14 mouse cellular contexts compared by ENCODE assay signal in genomic region chr3:104667451-104667850, GRCm38 (mm10). TPM values are rescaled to one million over a fixed set of nuclear protein-coding genes. Genes with fewer than 3 reads are reported as not detected.
DNase-seq lines count a peak whose midpoint lies in the region; ATAC-seq and TF ChIP-seq lines count a peak whose summit lies in the region.
"Had no signal": no experiment of that assay in that cellular context is flagged by ENCODE, and none has a peak within 500 bp of the region (broad histone marks: within the 10 kb centered on the region; RNA-seq: fewer than 3 reads in every experiment).

No protein-coding gene starts in this region.

- ATAC-seq in forebrain, embryonic 14.5 days: no peak
- ATAC-seq in liver, embryonic 12.5 days: no peak

- H3K79me2 ChIP-seq in myocyte (ENCODE audit: control insufficient read depth, insufficient read depth): no peaks in the 10 kb centered on the region

- H3K36me3 ChIP-seq in forebrain, embryonic 14.5 days (ENCODE audit: control insufficient read depth, insufficient read depth, low read length): no peaks in the 10 kb centered on the region
- H3K36me3 ChIP-seq in forebrain, embryonic 10.5 days (replicated peaks): no peaks in the 10 kb centered on the region
- H3K36me3 ChIP-seq in liver, embryonic 12.5 days: no peaks in the 10 kb centered on the region
- H3K36me3 ChIP-seq in heart, embryonic 10.5 days: no peaks in the 10 kb centered on the region
- no peaks in the 10 kb centered on the region for H3K36me3 ChIP-seq in myocyte (ENCODE audit: control insufficient read depth, insufficient read depth)
- H3K36me3 ChIP-seq: hindbrain, embryonic 15.5 days; kidney, embryonic 15.5 days; neural tube, embryonic 15.5 days had no signal

- no peak overlapping the region for H3K9ac ChIP-seq in forebrain, embryonic 14.5 days (ENCODE audit: low read length)
- no peak overlapping the region for H3K9ac ChIP-seq in liver, embryonic 12.5 days
- H3K9ac ChIP-seq: hindbrain, embryonic 15.5 days; kidney, embryonic 15.5 days; neural tube, embryonic 15.5 days had no signal

- H3K27me3 ChIP-seq in forebrain, embryonic 14.5 days (replicated peaks; ENCODE audit: control insufficient read depth, insufficient read depth, low read length): no peaks in the 10 kb centered on the region
- H3K27me3 ChIP-seq in forebrain, embryonic 10.5 days (ENCODE audit: poor library complexity, severe bottlenecking): no peaks in the 10 kb centered on the region
- no peaks in the 10 kb centered on the region for H3K27me3 ChIP-seq in liver, embryonic 12.5 days (replicated peaks)
- no peaks in the 10 kb centered on the region for H3K27me3 ChIP-seq in heart, embryonic 10.5 days (ENCODE audit: insufficient read depth, poor library complexity, severe bottlenecking)
- no peaks in the 10 kb centered on the region for H3K27me3 ChIP-seq in myocyte (ENCODE audit: control insufficient read depth, insufficient read depth, insufficient read length)
- H3K27me3 ChIP-seq: hindbrain, embryonic 15.5 days; kidney, embryonic 15.5 days; neural tube, embryonic 15.5 days had no signal

- no peak overlapping the region for H3K4me2 ChIP-seq in forebrain, embryonic 14.5 days (ENCODE audit: low read length)
- H3K4me2 ChIP-seq in liver, embryonic 12.5 days: no peak overlapping the region
- peak overlapping the region; percentile 61 for H3K4me2 ChIP-seq in myocyte (ENCODE audit: low read depth)
- H3K4me2 ChIP-seq: hindbrain, embryonic 15.5 days; kidney, embryonic 15.5 days; neural tube, embryonic 15.5 days had no signal

- 72% methylated on average over 10 of the region's 10 CpGs for WGBS in forebrain, embryonic 14.5 days
- WGBS in forebrain, embryonic 10.5 days: 67% methylated on average over 10 of the region's 10 CpGs
- WGBS in liver, embryonic 12.5 days (ENCODE audit: insufficient replicate concordance): 57% methylated on average over 10 of the region's 10 CpGs
- WGBS in heart, embryonic 10.5 days: 26% methylated on average over 10 of the region's 10 CpGs

- DNase-seq in forebrain, embryonic 14.5 days (ENCODE audit: low spot score): no peak
- DNase-seq in forebrain, embryonic 10.5 days (ENCODE audit: extremely low spot score, low spot score): no peak
- peak; percentile 32 for DNase-seq in liver
- DNase-seq in heart, embryonic 10.5 days (ENCODE audit: low spot score): peak; percentile 82
- DNase-seq in testis, postnatal 14 days (ENCODE audit: low spot score): no peak
- DNase-seq in kidney, adult 8-10 months: no peak
- DNase-seq: embryo, embryonic 11 days; midbrain, embryonic 14.5 days; thymus, adult 2 months had no signal

- TF ChIP-seq POLR2A in myocyte (IDR thresholded peaks at IDR 0.05; ENCODE audit: insufficient read length, low read depth): no peak

- peaks cover 4% of the 10 kb centered on the region; the same call in 1 of the 2 replicates for H3K4me1 ChIP-seq in forebrain, embryonic 14.5 days (ENCODE audit: control insufficient read depth, insufficient read depth, low read length)
- peaks cover 30% of the 10 kb centered on the region for H3K4me1 ChIP-seq in forebrain, embryonic 10.5 days
- peaks cover 53% of the 10 kb centered on the region for H3K4me1 ChIP-seq in liver, embryonic 12.5 days
- H3K4me1 ChIP-seq in heart, embryonic 10.5 days: peaks cover 43% of the 10 kb centered on the region
- H3K4me1 ChIP-seq: hindbrain, embryonic 15.5 days had no signal

- no peaks in the 10 kb centered on the region for H3K9me3 ChIP-seq in forebrain, embryonic 14.5 days (replicated peaks; ENCODE audit: control insufficient read depth, low read length)
- no peaks in the 10 kb centered on the region for H3K9me3 ChIP-seq in forebrain, embryonic 10.5 days
- H3K9me3 ChIP-seq in liver, embryonic 12.5 days (replicated peaks): no peaks in the 10 kb centered on the region
- H3K9me3 ChIP-seq in heart, embryonic 10.5 days: no peaks in the 10 kb centered on the region
- H3K9me3 ChIP-seq: hindbrain, embryonic 15.5 days; kidney, embryonic 15.5 days; neural tube, embryonic 15.5 days had no signal

- peak overlapping the region; percentile 68; the same call in 1 of the 2 replicates for H3K27ac ChIP-seq in forebrain, embryonic 14.5 days (ENCODE audit: low read depth, low read length)
- H3K27ac ChIP-seq in forebrain, embryonic 10.5 days: no peak overlapping the region
- no peak overlapping the region for H3K27ac ChIP-seq in liver, embryonic 12.5 days
- peak overlapping the region; percentile 56; the same call in 1 of the 2 replicates for H3K27ac ChIP-seq in heart, embryonic 10.5 days
- H3K27ac ChIP-seq: hindbrain, embryonic 15.5 days; kidney, embryonic 15.5 days; neural tube, embryonic 15.5 days had no signal

- H3K4me3 ChIP-seq in forebrain, embryonic 14.5 days (ENCODE audit: low read depth, low read length): no peak overlapping the region
- H3K4me3 ChIP-seq in forebrain, embryonic 10.5 days: no peak overlapping the region
- H3K4me3 ChIP-seq in liver, embryonic 12.5 days: no peak overlapping the region
- no peak overlapping the region for H3K4me3 ChIP-seq in heart, embryonic 10.5 days
- no peak overlapping the region for H3K4me3 ChIP-seq in myocyte
- H3K4me3 ChIP-seq: hindbrain, embryonic 15.5 days; kidney, embryonic 15.5 days; neural tube, embryonic 15.5 days had no signal

- H3ac ChIP-seq in myocyte (ENCODE audit: control insufficient read depth, insufficient read length): no peak overlapping the region

TF ChIP-seq in myocyte, 11 proteins besides CTCF, POLR2A, EP300 and RAD21:
- TF ChIP-seq SRF (IDR thresholded peaks at IDR 0.05; ENCODE audit: control insufficient read depth, insufficient read length, low read depth) (no peak), E2F4 (IDR thresholded peaks at IDR 0.05; ENCODE audit: insufficient read depth) (no peak), TCF3 (IDR thresholded peaks at IDR 0.05; ENCODE audit: insufficient read length, low read depth) (no peak), TCF12 (IDR thresholded peaks at IDR 0.05; ENCODE audit: insufficient read depth, poor library complexity, severe bottlenecking) (no peak), MYOG (IDR thresholded peaks at IDR 0.05; ENCODE audit: control insufficient read depth in 1 of 3, insufficient read depth in 1 of 3, insufficient read length in 2 of 3, low read depth in 2 of 3) (peak in 2 of 3 experiments; percentile 9 to 15), MAX (IDR thresholded peaks at IDR 0.05; ENCODE audit: low read depth) (no peak), CEBPB (IDR thresholded peaks at IDR 0.05; ENCODE audit: insufficient read depth, poor library complexity, severe bottlenecking) (no peak), MYOD1 (IDR thresholded peaks at IDR 0.05; ENCODE audit: control insufficient read depth in 1 of 3, insufficient read length in 2 of 3, low read depth in 2 of 3) (peak in 1 of 3 experiments; percentile 29), USF1 (IDR thresholded peaks at IDR 0.05; ENCODE audit: low read depth) (no peak), REST (IDR thresholded peaks at IDR 0.05; ENCODE audit: insufficient read depth, insufficient read length) (no peak), POLR2AphosphoS2 (IDR thresholded peaks at IDR 0.05; ENCODE audit: insufficient read length, low read depth) (no peak)

RNA-seq across cellular contexts. Expression of gene Slc16a1, which starts 29.0 kb away (rescaled TPM):
- polyA plus RNA-seq in forebrain, embryonic 14.5 days (2014; fragmentation: Nextera tagmentation; extraction: Ambion mirVana): 18.1 and 21.2 TPM in 2 replicates
- 57.3 and 60.0 TPM in 2 replicates for polyA plus RNA-seq in forebrain, embryonic 10.5 days (2016; fragmentation: Nextera tagmentation; extraction: Ambion mirVana)
- 95.7 and 96.9 TPM in 2 replicates for polyA plus RNA-seq in liver, embryonic 12.5 days (2016; fragmentation: Nextera tagmentation; extraction: Ambion mirVana)
- polyA plus RNA-seq in heart, embryonic 10.5 days (2016; fragmentation: Nextera tagmentation; extraction: Ambion mirVana): 76.5 and 91.2 TPM in 2 replicates
- polyA plus RNA-seq in myocyte (2012; fragmentation: generic; extraction: Trizol): 24.7 TPM

Comparison
In these comparisons a context has a peak if more than half of its experiments do, and no peak if none do; other contexts are left out.
1. H3K27ac ChIP-seq: peak in forebrain, embryonic 14.5 days (single experiment) and heart, embryonic 10.5 days (single experiment); none in forebrain, embryonic 10.5 days (single experiment) and liver, embryonic 12.5 days (single experiment).
2. DNase-seq: peak in liver (single experiment) and heart, embryonic 10.5 days (single experiment); none in forebrain, embryonic 14.5 days (single experiment), forebrain, embryonic 10.5 days (single experiment), testis, postnatal 14 days (single experiment) and kidney, adult 8-10 months (0 of 2).